Mouse (Mus musculus): Measurements from ENCODE around the gene Cdh10. TPM values are rescaled to one million over a fixed set of nuclear protein-coding genes. Genes with fewer than 3 reads are reported as not detected.

Cdh10 gene
- polyA plus RNA-seq, 1 experiment from 2014 or later: 2.6 TPM

DNA sequence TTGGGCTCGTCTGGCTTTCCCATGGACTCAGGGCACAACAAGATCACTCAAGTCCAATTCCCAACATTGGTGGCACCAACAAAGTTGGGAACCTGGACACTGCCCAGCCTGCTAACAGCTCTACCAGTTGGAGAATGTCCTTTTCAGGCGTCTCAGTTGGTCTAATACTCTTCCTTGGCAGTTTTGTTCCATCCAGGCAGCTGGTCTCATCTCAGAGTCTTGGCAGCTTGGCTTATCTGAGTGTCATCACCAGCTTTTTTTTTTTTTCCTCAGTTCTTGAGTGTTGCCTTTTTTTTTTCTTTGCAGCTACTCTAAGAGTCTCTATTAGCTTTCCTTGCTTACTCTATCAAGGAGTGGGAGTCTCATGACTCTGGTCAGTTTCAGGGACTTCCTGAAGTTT, 85.4 kb downstream of the Cdh10 start:
- DNase-seq (ENCODE audit: low spot score) (no peak), ATAC-seq (replicated peaks; ENCODE audit: low FRiP score, low TSS enrichment, low read depth) (no peak)
- no peak overlapping the region for H3K4me3 ChIP-seq (ENCODE audit: low read depth, low read length)
- H3K9ac ChIP-seq (ENCODE audit: low read length): no peak overlapping the region
- WGBS: 77% methylated on average over 2 of the region's 2 CpGs
- no peak overlapping the region for H3K27ac ChIP-seq (ENCODE audit: low read depth)
- H3K36me3 ChIP-seq (ENCODE audit: control insufficient read depth, insufficient read depth, low read length): no peaks in the 10 kb centered on the region
- no peaks in the 10 kb centered on the region for H3K9me3 ChIP-seq (ENCODE audit: control insufficient read depth, low read length)
- H3K4me1 ChIP-seq (replicated peaks; ENCODE audit: control insufficient read depth, insufficient read depth, low read length): no peaks in the 10 kb centered on the region
- no peak overlapping the region for H3K4me2 ChIP-seq (ENCODE audit: low read length)
- H3K27me3 ChIP-seq (replicated peaks; ENCODE audit: control insufficient read depth, insufficient read depth, low read length): no peaks in the 10 kb centered on the region

DNA sequence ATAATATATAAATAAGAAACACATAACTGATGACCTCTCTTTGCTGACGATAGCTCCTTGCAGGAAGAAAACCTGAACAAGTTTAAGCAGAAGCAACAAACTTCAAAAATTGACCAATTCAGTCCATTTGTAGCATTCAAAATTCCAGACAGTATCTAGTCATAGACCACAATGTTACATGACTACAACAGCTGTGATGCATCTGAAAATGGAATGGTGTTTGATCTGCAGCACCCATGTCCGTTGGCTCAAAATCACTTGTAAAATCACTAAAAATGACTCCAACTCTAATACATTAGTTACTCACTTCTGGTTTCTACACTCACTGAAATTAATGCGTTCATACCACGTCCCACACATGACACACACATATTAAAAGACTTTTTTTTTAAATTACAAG, 91.9 kb downstream of the Cdh10 start:
- Histone ChIP-seq H3K4me3 (ENCODE audit: low read depth, low read length) (no peak overlapping the region), H3K4me2 (ENCODE audit: low read length) (no peak overlapping the region), H3K4me1 (replicated peaks; ENCODE audit: control insufficient read depth, insufficient read depth, low read length) (no peaks in the 10 kb centered on the region), H3K27ac (ENCODE audit: low read depth) (no peak overlapping the region), H3K9ac (ENCODE audit: low read length) (no peak overlapping the region), H3K36me3 (ENCODE audit: control insufficient read depth, insufficient read depth, low read length) (no peaks in the 10 kb centered on the region), H3K9me3 (ENCODE audit: control insufficient read depth, low read length) (no peaks in the 10 kb centered on the region), H3K27me3 (replicated peaks; ENCODE audit: control insufficient read depth, insufficient read depth, low read length) (no peaks in the 10 kb centered on the region)
- WGBS: 92% methylated on average over 4 of the region's 4 CpGs
- DNase-seq (ENCODE audit: low spot score): no peak
- no peak for ATAC-seq (replicated peaks; ENCODE audit: low FRiP score, low TSS enrichment, low read depth)

DNA sequence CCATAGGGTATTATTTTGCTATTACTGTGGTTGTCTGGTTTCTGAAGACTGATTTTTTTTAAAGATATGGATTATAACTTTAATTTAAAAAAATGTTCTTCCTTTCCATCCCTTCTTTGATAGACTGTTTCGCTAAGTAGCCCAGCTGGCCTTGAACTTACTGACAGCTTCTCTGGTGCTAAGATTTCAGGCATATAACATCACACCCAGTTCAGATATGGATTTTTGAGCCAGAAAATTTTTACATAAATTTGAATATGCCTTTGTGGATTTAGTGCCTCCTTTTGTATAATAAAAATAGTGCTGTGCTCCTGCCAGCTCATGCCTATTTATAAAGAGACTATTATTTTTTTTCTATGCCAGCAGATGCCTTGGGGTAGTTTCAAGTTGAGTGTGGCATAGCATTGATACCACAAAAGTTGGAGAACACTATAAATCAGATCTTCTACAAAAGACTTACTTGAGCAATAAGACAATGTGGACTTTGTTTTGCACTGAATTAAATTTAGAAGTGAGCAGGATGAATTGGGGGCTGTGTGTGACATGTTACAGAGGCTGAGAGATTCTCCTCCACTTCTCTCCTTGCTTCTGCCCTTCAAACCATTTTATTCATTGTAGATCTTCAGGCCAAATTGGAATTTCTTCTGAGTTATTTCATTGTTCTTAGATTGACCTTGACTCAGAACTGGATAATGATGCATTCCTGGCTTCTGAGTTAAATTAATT, 106.8 kb downstream of the Cdh10 start:
- ATAC-seq (replicated peaks; ENCODE audit: low FRiP score, low TSS enrichment, low read depth) (no peak), DNase-seq (ENCODE audit: low spot score) (no peak)
- Histone ChIP-seq H3K36me3 (ENCODE audit: control insufficient read depth, insufficient read depth, low read length) (no peaks in the 10 kb centered on the region), H3K9ac (ENCODE audit: low read length) (no peak overlapping the region), H3K27ac (ENCODE audit: low read depth) (no peak overlapping the region), H3K4me3 (ENCODE audit: low read depth, low read length) (no peak overlapping the region), H3K4me1 (replicated peaks; ENCODE audit: control insufficient read depth, insufficient read depth, low read length) (no peaks in the 10 kb centered on the region), H3K9me3 (ENCODE audit: control insufficient read depth, low read length) (no peaks in the 10 kb centered on the region), H3K4me2 (ENCODE audit: low read length) (no peak overlapping the region), H3K27me3 (replicated peaks; ENCODE audit: control insufficient read depth, insufficient read depth, low read length) (no peaks in the 10 kb centered on the region)
- 73% methylated on average over 1 of the region's 1 CpGs for WGBS

DNA sequence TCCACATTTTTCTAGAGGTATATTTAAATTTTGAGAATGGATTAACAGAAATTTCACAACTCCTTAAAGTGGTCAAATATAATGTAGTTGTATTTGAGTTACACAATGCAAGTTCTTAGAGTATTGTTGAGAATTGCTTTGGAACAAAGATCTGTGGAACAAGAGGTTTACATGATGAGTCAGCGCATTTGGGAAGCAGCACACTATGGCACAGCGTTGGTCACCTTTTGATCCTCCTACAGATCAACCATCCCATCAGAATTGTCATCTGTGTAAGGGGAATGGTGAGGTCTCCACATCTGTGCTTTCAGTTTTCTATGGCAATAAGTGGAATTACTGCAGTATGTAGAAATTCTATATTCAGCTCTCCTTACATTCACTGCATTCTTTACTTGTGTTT, 108.2 kb downstream of the Cdh10 start:
- no peaks in the 10 kb centered on the region for H3K4me1 ChIP-seq (replicated peaks; ENCODE audit: control insufficient read depth, insufficient read depth, low read length)
- no peak for DNase-seq (ENCODE audit: low spot score)
- no peaks in the 10 kb centered on the region for H3K9me3 ChIP-seq (ENCODE audit: control insufficient read depth, low read length)
- no peak overlapping the region for H3K4me2 ChIP-seq (ENCODE audit: low read length)
- H3K4me3 ChIP-seq (ENCODE audit: low read depth, low read length): no peak overlapping the region
- 89% methylated on average over 2 of the region's 2 CpGs for WGBS
- no peaks in the 10 kb centered on the region for H3K27me3 ChIP-seq (replicated peaks; ENCODE audit: control insufficient read depth, insufficient read depth, low read length)
- H3K36me3 ChIP-seq (ENCODE audit: control insufficient read depth, insufficient read depth, low read length): no peaks in the 10 kb centered on the region
- H3K9ac ChIP-seq (ENCODE audit: low read length): no peak overlapping the region
- no peak overlapping the region for H3K27ac ChIP-seq (ENCODE audit: low read depth)
- no peak for ATAC-seq (replicated peaks; ENCODE audit: low FRiP score, low TSS enrichment, low read depth)

DNA sequence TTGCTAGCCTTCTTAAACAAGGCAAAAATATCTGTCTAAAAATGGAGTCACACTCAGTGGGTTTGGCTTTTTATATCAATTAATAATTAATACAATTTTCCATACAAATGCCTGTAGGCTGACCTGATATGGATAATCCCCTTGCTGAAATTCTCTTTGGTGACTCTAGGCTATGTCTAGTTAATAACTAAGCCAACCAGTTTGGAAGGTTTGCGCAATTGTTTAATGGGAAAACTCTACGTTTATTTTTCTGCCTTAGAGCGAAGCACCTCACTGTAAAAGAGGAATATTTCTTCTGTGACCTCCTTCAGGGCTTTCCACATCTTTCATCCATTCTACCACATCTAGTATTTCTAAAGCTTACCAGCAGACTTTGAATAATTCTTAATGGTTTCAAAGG, 133.5 kb downstream of the Cdh10 start:
- WGBS: 88% methylated on average over 3 of the region's 3 CpGs

DNA sequence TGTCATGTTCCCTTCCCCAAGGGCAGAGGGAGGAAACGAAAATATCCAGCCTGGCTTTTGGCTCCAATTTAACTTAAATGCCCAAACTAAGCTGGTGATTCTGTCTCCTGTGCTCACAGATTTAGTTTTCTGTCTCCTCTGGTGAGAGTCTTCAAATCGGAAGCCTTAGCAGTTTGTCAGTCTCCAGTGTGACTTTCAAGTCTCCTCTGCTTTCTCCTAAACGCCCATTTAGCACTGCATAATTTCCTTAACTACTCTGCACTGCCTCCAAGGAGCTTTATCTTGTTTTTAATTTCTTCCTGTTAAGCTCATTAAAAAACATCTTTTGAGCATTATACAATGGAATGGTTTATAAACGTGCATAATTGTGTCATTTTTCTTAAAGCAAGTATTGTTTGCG, 156.3 kb downstream of the Cdh10 start:
- Histone ChIP-seq H3K9ac (ENCODE audit: low read length) (no peak overlapping the region), H3K4me1 (replicated peaks; ENCODE audit: control insufficient read depth, insufficient read depth, low read length) (no peaks in the 10 kb centered on the region), H3K9me3 (ENCODE audit: control insufficient read depth, low read length) (no peaks in the 10 kb centered on the region), H3K4me2 (ENCODE audit: low read length) (no peak overlapping the region), H3K4me3 (ENCODE audit: low read depth, low read length) (no peak overlapping the region), H3K27ac (ENCODE audit: low read depth) (no peak overlapping the region), H3K27me3 (replicated peaks; ENCODE audit: control insufficient read depth, insufficient read depth, low read length) (no peaks in the 10 kb centered on the region), H3K36me3 (ENCODE audit: control insufficient read depth, insufficient read depth, low read length) (no peaks in the 10 kb centered on the region)
- WGBS: 52% methylated on average over 5 of the region's 5 CpGs
- DNase-seq (ENCODE audit: low spot score): no peak
- no peak for ATAC-seq (replicated peaks; ENCODE audit: low FRiP score, low TSS enrichment, low read depth)

More for the DNA sequence above, 133.5 kb downstream of the Cdh10 start:
- no peak for DNase-seq (ENCODE audit: low spot score)
- Histone ChIP-seq H3K4me3 (ENCODE audit: low read depth, low read length) (no peak overlapping the region), H3K4me1 (replicated peaks; ENCODE audit: control insufficient read depth, insufficient read depth, low read length) (no peaks in the 10 kb centered on the region), H3K27me3 (replicated peaks; ENCODE audit: control insufficient read depth, insufficient read depth, low read length) (no peaks in the 10 kb centered on the region), H3K27ac (ENCODE audit: low read depth) (no peak overlapping the region), H3K4me2 (ENCODE audit: low read length) (no peak overlapping the region), H3K9me3 (ENCODE audit: control insufficient read depth, low read length) (no peaks in the 10 kb centered on the region), H3K36me3 (ENCODE audit: control insufficient read depth, insufficient read depth, low read length) (no peaks in the 10 kb centered on the region), H3K9ac (ENCODE audit: low read length) (no peak overlapping the region)
- ATAC-seq (replicated peaks; ENCODE audit: low FRiP score, low TSS enrichment, low read depth): no peak

DNA sequence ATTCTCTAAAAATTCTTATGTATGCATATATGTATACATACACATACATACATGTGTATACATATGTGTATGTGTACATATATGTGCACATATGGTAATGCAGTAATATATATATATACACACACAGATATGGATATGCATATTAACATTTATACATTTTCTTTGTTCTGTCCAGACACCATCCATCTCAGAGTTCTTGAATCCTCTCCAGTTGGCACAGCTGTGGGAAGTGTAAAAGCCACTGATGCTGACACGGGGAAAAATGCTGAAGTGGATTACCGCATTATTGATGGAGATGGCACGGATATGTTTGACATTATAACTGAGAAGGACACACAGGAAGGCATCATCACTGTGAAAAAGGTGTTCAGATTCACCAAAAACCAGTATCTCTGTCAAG, 166.1 kb downstream of the Cdh10 start:
- no peak for DNase-seq (ENCODE audit: low spot score)
- WGBS: 91% methylated on average over 3 of the region's 3 CpGs

DNA sequence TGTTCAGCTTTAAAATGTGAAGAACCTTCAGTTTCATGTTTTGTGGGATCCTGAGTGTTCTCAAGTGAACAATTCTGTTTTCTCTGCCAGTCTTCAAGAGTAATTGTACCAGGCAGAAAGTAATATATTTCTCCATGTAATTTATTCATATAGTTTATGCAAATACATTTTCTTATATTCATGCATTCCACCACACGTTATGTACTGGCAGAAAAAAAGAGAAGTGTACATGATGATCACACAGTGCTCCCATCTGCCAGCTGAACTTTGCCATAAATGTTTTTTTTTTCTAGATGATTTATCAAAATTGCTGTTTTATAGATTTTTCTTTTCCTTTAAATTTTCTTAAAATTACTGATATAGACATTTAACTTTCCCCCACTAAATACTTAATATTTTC, 168.9 kb downstream of the Cdh10 start:
- Histone ChIP-seq H3K9ac (ENCODE audit: low read length) (no peak overlapping the region), H3K27ac (ENCODE audit: low read depth) (no peak overlapping the region), H3K36me3 (ENCODE audit: control insufficient read depth, insufficient read depth, low read length) (no peaks in the 10 kb centered on the region), H3K4me3 (ENCODE audit: low read depth, low read length) (no peak overlapping the region), H3K9me3 (ENCODE audit: control insufficient read depth, low read length) (no peaks in the 10 kb centered on the region), H3K4me1 (replicated peaks; ENCODE audit: control insufficient read depth, insufficient read depth, low read length) (no peaks in the 10 kb centered on the region), H3K4me2 (ENCODE audit: low read length) (no peak overlapping the region), H3K27me3 (replicated peaks; ENCODE audit: control insufficient read depth, insufficient read depth, low read length) (no peaks in the 10 kb centered on the region)
- 89% methylated on average over 1 of the region's 1 CpGs for WGBS
- DNase-seq (ENCODE audit: low spot score): no peak
- ATAC-seq (replicated peaks; ENCODE audit: low FRiP score, low TSS enrichment, low read depth): no peak

More for the DNA sequence above, 166.1 kb downstream of the Cdh10 start:
- Histone ChIP-seq H3K27me3 (replicated peaks; ENCODE audit: control insufficient read depth, insufficient read depth, low read length) (no peaks in the 10 kb centered on the region), H3K4me3 (ENCODE audit: low read depth, low read length) (no peak overlapping the region), H3K4me1 (replicated peaks; ENCODE audit: control insufficient read depth, insufficient read depth, low read length) (no peaks in the 10 kb centered on the region), H3K9me3 (ENCODE audit: control insufficient read depth, low read length) (no peaks in the 10 kb centered on the region), H3K27ac (ENCODE audit: low read depth) (no peak overlapping the region), H3K9ac (ENCODE audit: low read length) (no peak overlapping the region), H3K4me2 (ENCODE audit: low read length) (no peak overlapping the region), H3K36me3 (ENCODE audit: control insufficient read depth, insufficient read depth, low read length) (no peaks in the 10 kb centered on the region)
- no peak for ATAC-seq (replicated peaks; ENCODE audit: low FRiP score, low TSS enrichment, low read depth)

DNA sequence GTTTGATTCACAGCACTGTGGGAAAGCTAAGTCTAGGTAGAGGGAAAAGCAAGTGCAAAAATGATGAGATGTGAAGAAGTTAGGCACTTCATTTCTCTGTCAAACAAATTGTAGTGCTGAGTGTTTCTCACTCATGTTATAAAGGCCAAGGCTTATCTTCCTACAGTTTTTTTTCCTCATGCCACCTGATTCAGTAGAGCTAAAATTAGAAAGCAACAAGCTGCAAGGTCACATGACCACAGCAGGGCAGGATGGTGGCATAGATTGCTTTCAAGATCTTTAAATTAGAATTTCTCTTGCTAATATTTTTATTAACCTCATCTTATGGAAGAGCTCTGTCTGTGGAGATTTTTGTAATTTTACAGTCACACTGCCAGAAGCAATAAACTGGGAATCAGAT, 174.8 kb downstream of the Cdh10 start:
- Histone ChIP-seq H3K4me1 (replicated peaks; ENCODE audit: control insufficient read depth, insufficient read depth, low read length) (no peaks in the 10 kb centered on the region), H3K27ac (ENCODE audit: low read depth) (no peak overlapping the region), H3K4me2 (ENCODE audit: low read length) (no peak overlapping the region), H3K27me3 (replicated peaks; ENCODE audit: control insufficient read depth, insufficient read depth, low read length) (no peaks in the 10 kb centered on the region), H3K9me3 (ENCODE audit: control insufficient read depth, low read length) (no peaks in the 10 kb centered on the region), H3K36me3 (ENCODE audit: control insufficient read depth, insufficient read depth, low read length) (no peaks in the 10 kb centered on the region), H3K4me3 (ENCODE audit: low read depth, low read length) (no peak overlapping the region), H3K9ac (ENCODE audit: low read length) (no peak overlapping the region)
- ATAC-seq (replicated peaks; ENCODE audit: low FRiP score, low TSS enrichment, low read depth): no peak
- no peak for DNase-seq (ENCODE audit: low spot score)

Data from intestine, embryonic 14.5 days (tissue).